Mouse (Mus musculus) MEL-GATA-1-ER (cell line): ENCODE measurements at regions not wholly inside any gene's neighbourhood (a gene's known extent, or its start where the extent isn't known, plus 50 kb on each side); places are given as distances from the start of the nearest gene placed in this dataset.

Experiments used
- DNase-seq: peaks from one replicate; pipeline ENCODE4 v3.0.0-alpha.2; 2012; ENCODE audit warnings: low read depth; ENCODE audit errors: extremely low read depth

DNA sequence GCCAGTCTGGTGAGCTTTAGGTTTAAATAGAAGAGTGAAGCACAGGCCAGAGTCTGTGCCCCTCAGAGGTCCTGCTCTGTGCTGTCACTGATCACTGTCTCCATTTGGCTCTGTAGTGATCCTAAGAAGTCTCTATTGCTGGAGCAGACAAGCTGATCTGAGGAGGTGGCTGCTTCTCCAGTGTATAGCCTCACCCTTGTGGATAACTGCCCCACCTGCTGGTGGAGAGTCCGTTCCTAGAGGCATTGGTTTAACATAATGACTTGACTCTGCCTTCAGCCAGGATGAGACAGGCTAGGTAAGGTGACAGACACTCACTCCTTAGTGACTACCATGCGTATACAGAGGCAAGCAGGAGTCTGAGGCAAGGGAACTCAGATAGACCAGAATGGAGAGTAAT is 136.5 kb upstream of the Foxn2 start:
- no peak for DNase-seq

DNA sequence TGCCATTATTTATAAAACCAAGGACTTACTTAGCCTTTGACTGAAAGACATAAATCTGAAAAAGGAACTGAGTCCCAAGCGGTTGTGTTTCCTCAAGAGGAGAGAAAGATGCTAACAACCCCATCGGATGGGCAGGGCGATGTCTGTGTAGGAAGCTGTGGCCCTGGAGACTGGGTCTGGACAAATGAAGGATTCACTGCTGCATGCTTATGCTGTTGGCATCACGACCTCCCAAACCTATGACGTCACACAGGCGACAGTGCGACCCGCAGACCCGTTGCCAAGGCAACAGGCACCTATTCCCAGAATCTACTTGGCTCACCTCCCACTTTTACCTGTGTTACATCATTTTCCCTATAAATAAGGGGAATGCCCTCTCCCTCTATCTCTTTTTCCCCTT is 135.3 kb upstream of the Foxn2 start:
- no peak for DNase-seq

- no peak for DNase-seq
Measured at GRCm38 (mm10) chr17:88306325-88306724, 134.2 kb upstream of the Foxn2 start.

- DNase-seq, result no peak
Measured at GRCm38 (mm10) chr17:88307082-88307481, 133.4 kb upstream of the Foxn2 start.

- DNase-seq, result no peak
Measured at GRCm38 (mm10) chr17:88307826-88308225, 132.7 kb upstream of the Foxn2 start.

DNA sequence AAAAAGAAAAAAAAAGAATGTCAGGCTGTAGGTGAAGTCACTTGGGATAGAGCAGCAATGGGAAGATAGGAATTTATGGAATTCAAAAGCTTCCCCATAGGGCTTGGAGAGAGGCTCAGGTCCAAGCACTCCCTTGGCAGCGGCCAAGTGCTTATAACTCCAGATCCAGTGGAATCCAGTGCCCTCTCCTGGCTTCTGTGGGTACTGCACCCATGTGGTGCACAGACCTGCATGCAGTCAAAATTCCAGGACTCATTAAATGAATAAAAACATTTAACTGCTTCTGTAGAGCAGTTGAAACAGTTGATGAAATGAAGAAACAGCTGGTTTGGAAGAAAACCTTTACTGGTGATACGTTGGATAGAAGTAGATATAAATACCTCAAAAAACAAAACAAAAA is 127.6 kb upstream of the Foxn2 start:
- DNase-seq, result no peak

DNA sequence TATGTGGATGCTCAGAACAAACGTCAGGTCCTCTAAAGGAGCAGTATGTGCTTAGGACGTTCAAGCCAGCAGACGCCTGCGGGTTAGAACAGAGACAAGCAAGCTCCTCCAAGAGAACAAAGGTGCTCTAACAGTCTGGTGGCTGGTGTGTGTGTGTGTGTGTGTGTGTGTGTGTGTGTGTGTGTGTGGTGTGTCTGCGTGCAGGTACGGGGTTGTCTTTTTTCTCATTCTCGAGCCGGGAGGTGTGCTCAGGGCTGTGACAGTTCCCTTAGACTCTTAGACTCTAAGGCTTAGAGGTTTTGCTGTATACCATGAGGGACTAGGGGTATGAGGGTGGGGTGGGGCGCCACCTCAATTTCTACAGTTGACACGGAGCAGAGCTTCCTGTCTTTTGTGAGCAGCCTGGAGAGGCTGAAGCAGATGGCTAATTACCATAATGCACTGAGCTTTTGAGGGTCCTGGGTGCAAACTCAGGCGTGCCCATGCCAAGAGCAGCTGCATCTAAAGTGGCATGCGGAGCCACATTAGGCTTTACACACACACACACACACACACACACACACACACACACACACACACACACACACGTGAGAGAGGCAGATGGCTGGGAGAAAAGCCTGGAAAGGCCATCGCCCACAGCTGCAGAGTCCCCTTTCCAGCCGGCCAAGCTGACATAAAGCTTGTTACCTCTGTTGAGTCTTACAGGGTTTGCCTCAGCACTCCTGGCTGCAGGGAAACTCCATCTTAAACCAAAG is 124.1 kb upstream of the Foxn2 start:
- DNase-seq, result no peak

DNA sequence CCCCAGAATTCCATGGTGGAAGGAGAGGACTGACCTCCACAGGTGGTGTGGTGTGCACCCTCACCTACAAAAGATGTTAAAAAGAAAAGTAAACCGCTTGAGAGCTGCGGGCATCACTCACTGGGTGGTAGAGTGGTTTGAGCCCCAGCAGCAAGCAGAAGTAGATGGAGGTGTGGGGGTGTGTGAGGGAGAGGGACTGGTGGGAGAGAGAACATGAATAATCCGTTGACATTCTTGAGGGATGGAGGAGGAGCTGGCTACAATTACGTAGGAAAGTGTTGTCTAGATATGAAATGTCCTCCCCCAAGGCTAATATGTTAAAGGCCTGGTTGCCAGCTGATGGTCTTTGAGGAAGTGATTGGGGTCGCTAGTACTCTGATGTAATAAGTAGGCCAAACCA is 123.2 kb upstream of the Foxn2 start:
- DNase-seq, result no peak

DNA sequence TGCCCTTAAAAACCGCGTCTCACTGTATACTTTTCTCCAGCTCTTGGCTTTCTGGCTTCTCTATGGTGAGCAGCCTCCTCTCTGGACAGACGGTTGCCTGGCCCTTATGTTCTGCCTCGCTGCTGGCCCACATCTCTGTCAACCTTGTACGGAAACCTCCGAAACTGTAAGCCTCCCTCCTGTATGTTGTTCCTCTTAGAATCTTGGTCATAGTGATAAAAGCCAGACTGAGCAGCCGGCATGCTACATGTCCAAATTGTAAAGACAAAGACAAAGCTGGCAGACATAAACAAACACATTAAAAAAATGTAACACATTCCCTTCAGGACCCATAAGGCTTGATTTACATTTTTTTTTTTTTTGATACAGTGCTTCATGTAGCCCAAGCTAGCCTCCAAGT is 122.7 kb upstream of the Foxn2 start:
- no peak for DNase-seq

- no peak for DNase-seq
Measured at GRCm38 (mm10) chr17:88318207-88318791, 122.2 kb upstream of the Foxn2 start.

GRCm38 (mm10) chr17:88318936-88319335 is 121.6 kb upstream of the Foxn2 start:
- no peak for DNase-seq

- no peak for DNase-seq
Measured at GRCm38 (mm10) chr17:88320686-88321085, 119.8 kb upstream of the Foxn2 start.

DNA sequence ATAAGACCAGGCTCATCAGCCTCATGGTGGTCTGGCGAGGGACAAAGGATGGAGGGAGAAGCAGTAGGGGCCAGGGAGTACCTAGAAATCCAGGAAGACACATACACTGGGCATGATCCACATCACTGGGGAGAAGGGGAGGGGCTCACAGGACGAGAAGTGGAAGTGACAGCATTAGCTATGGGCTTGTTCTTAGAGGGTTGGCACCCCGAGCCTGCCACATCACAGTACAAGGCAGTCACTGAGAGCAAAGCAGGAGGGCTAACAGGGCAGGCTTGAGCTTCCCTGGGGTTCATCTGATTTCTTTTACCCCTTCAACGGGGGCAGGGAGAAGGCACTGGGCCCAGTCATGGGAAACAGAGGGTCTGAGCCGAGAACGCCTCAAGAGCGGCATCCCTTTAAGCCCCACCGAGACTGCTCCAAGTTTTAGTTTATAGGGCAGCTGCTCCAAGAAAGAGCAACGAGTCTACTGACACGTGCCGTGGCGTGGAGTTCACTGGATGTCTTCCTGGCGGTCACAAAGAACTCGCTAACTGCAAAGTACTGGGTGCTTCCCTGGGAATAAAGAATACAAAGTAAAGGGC is 115.1 kb upstream of the Foxn2 start:
- DNase-seq, result no peak

GRCm38 (mm10) chr17:88325910-88326739 is 114.4 kb upstream of the Foxn2 start:
- DNase-seq, result no peak

DNA sequence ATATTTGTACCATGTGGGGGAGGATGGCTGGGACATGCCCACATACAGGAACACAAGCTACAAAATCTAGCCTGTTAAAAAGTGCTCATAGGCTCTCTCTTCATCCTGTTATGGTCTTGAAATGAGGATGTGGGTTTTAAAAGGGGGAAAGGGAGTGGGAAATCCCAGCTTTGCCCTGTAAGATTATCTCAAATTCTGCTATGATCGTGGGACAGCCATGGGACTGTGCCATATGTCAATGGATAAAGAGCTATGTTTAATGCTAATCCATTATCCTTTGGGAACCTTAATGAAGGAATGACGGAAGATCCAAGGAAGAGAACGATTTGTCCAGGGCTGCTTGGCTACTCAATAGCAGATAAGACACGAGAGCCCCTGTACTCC is 113.8 kb upstream of the Foxn2 start:
- no peak for DNase-seq

DNA sequence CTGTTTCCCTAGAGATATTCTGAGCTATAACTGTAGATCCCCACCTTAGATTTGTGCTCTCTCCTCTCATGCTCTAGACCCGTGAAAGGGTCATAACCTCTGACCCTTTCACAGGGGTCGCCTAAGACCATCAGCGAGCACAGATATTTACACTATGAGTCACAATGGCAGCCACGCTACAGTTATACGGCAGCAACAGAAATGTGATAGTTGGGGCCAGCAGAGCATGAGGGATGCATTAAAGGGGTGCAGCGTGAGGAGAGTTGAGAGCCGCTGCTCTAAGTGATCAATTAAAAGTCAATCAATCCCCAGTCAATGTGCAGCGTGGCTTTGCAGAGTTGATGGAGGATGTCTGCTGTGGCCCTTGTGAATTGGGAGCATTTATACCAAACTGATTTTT is 112.7 kb upstream of the Foxn2 start:
- no peak for DNase-seq

- DNase-seq, result no peak
Measured at GRCm38 (mm10) chr17:88328807-88329206, 111.7 kb upstream of the Foxn2 start.

DNA sequence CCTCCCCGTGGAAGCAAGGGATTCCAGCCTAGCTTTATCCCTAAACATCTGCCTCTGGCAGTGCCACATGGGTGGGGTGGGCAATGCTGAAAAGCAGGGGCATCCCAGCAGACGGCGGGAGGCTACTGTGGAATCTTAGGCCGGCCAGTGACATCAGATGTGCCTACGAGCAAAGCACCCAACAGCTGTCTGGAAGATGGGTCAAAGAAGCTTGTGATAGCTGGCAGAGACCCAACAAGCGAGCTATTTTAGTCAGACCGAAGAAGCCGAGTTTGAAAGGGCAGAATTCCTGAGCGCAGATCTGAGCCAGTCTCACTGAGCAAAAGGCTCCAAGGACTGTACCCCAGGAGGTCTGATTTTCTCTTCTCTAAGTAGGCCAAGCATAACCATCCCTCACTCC is 110.8 kb upstream of the Foxn2 start:
- DNase-seq, result no peak

GRCm38 (mm10) chr17:88330129-88330528 is 110.4 kb upstream of the Foxn2 start:
- DNase-seq, result no peak

- DNase-seq, result no peak
Measured at GRCm38 (mm10) chr17:88333816-88334215, 106.7 kb upstream of the Foxn2 start.

DNA sequence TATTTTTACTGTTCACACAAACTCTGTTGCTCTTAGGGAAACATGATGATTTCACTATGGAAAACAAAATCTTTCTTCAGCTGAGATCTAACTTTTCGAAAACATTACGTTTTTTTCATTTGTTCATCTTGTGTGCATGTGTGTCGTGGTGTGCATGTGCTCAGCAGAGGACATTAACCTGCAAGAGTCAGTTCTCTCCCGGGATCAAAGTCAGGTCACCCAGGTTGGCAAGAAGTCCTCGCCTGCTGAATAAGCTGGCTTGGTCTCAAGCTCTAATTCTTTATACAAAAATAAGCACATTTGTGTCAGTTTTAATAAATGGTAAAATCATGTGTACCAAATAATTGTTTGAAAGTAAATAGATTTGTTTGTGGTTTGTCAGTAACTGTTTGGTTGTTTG is 105.2 kb upstream of the Foxn2 start:
- no peak for DNase-seq

- no peak for DNase-seq
Measured at GRCm38 (mm10) chr17:88336140-88336769, 104.3 kb upstream of the Foxn2 start.
